Mouse (Mus musculus) duodenum, adult 2 months (tissue): ENCODE data around the gene Amelx. TPM values are rescaled to one million over a fixed set of nuclear protein-coding genes. Genes with fewer than 3 reads are reported as not detected.

ENCODE experiments used
- polyA plus RNA-seq: library from polyadenylated mRNA; depleted of rRNA; stranded (reverse); fragments of >200 nt; gene quantifications from 2 replicates; pipeline ENCODE4 v1.2.3, GENCODE M21; 2012; ENCODE audit warnings: low replicate concordance; rRNA removed

Gene Amelx
- not detected in 2 replicates for polyA plus RNA-seq

DNA sequence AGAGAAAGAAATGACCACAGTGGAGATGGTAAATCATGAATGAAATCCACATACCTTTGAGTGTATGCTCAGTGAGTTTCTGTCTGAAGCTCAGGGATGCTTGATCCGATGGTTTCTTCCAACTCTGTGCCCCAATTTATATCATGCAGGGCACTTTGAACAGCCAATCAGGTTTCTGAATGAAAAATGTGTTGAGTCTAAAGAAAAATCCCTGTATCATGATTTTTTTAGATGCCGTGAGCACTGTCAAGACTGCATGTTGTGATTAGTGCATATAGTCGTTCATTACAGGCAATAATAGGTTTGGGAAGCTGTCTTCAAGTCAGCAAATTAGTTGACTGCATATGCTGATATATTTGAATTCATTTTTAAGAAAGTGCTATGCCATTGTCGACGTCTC is at the start of gene Amelx:
Amelx (minus strand) TSS at position 101 of the 400 bp plus-strand sequence.

Other genes with a start within 250 kb of the Amelx start
- gene Hccs, start 133.2 kb upstream of the Amelx start, polyA plus RNA-seq, result 8.3 and 12.6 TPM in 2 replicates